Mouse (Mus musculus): ENCODE measurements at regions not wholly inside any gene's neighbourhood (a gene's known extent, or its start where the extent isn't known, plus 50 kb on each side); places are given as distances from the start of the nearest gene placed in this dataset.

DNA sequence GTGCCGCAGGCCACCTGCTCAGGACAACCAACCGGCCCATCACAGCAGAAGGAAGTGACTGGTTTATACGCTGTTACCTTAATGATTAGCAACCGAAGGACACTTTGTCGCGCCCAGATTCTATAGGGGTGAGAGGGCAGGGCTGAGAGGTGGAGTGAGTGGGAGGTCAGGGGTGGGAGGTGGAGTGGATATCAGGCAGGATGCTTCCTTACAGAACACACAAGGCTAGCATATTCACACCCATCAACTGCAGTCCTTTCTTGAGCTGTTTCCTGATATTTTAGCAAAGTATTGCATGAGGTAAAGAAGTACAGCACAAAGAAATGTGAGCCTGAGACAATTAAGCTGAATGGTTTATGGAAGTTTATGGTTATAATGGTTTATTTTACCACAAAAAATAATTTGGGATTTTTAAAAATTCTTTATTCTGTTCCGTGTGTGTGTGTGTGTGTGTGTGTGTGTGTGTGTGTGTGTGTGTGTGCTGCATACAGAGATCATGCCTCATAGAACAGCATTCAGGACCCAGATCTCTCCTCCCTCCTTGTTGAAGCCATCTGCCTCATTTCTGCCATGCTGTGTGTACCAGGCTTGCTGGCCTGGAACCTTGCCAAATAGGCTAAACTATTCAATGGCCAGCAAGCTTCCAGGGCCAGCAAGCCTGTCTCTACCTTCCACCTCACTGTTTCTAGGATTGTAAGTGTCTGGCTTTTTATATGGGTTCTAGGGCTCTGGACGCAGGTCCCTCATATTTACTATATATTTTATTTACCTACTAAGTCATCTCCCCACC lies 190.5 kb downstream of the Prkcq start:
- no peak for ATAC-seq (ENCODE audit: insufficient number of reproducible peaks, insufficient read depth, low FRiP score, low TSS enrichment, low read depth)
- no peak overlapping the region for H3K4me2 ChIP-seq
- WGBS: 67% methylated on average over 8 of the region's 8 CpGs
- no peak overlapping the region for H3K27ac ChIP-seq
- H3K9me3 ChIP-seq: no peaks in the 10 kb centered on the region
- no peaks in the 10 kb centered on the region for H3K27me3 ChIP-seq
- no peaks in the 10 kb centered on the region for H3K36me3 ChIP-seq
- no peak overlapping the region for H3K4me3 ChIP-seq (replicated peaks)
- no peaks in the 10 kb centered on the region for H3K4me1 ChIP-seq (replicated peaks)
- no peak overlapping the region for H3K9ac ChIP-seq (replicated peaks)

DNA sequence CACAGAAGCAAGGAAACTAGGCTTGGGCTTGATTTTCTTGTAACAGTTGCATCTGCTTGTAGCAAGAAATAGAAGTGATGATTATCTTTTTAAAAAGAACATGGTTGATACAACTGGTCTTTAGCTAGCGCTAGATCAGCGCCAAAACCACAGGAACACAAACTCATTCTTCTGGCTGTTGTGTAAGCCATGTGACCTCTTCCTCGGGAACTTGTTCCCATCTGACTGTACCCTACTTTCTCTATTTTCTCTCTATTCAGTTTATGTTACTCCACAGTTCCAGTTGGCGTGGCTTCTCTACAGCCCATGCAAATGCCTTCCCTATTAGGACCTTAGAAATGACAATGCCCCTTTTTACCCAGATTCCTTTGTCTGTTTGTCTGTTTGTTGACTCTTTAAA lies 187.4 kb downstream of the Prkcq start:
- Histone ChIP-seq H3K4me3 (replicated peaks) (no peak overlapping the region), H3K9me3 (no peaks in the 10 kb centered on the region), H3K4me1 (replicated peaks) (no peaks in the 10 kb centered on the region), H3K27ac (no peak overlapping the region), H3K27me3 (no peaks in the 10 kb centered on the region), H3K9ac (replicated peaks) (no peak overlapping the region), H3K4me2 (no peak overlapping the region), H3K36me3 (no peaks in the 10 kb centered on the region)
- no peak for ATAC-seq (ENCODE audit: insufficient number of reproducible peaks, insufficient read depth, low FRiP score, low TSS enrichment, low read depth)
- WGBS: 89% methylated on average over 4 of the region's 4 CpGs

DNA sequence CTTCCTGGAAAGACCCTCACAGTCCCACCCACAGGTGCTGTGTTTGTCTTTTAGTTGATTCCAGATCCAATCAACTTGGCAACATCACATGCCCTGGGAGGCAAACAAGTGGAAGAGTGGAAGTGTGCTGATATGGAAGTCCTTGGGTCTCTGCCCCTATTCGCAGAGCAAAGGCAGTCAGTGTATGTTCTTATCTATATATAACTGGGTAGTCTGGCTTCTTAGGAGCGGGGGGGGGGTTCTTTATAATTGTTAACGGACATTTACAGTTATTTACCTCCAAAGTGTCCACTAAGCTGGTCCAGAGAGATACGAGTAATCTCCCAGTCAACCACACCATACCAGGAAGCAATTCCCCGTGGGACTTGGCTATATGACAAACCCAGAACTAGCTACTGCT lies 184.8 kb downstream of the Prkcq start:
- no peak for ATAC-seq (ENCODE audit: insufficient number of reproducible peaks, insufficient read depth, low FRiP score, low TSS enrichment, low read depth)
- H3K36me3 ChIP-seq: no peaks in the 10 kb centered on the region
- no peak overlapping the region for H3K9ac ChIP-seq (replicated peaks)
- no peaks in the 10 kb centered on the region for H3K4me1 ChIP-seq (replicated peaks)
- H3K4me2 ChIP-seq: no peak overlapping the region
- H3K9me3 ChIP-seq: no peaks in the 10 kb centered on the region
- H3K27me3 ChIP-seq: no peaks in the 10 kb centered on the region
- WGBS: 83% methylated on average over 5 of the region's 5 CpGs
- no peak overlapping the region for H3K27ac ChIP-seq
- no peak overlapping the region for H3K4me3 ChIP-seq (replicated peaks)

GRCm38 (mm10) chr2:11355594-11355993 lies 183.7 kb downstream of the Prkcq start:
- H3K9me3 ChIP-seq: no peaks in the 10 kb centered on the region
- H3K9ac ChIP-seq (replicated peaks): no peak overlapping the region
- H3K4me1 ChIP-seq (replicated peaks): no peaks in the 10 kb centered on the region
- no peaks in the 10 kb centered on the region for H3K27me3 ChIP-seq
- no peaks in the 10 kb centered on the region for H3K36me3 ChIP-seq
- ATAC-seq (ENCODE audit: insufficient number of reproducible peaks, insufficient read depth, low FRiP score, low TSS enrichment, low read depth): no peak
- H3K4me3 ChIP-seq (replicated peaks): no peak overlapping the region
- H3K27ac ChIP-seq: no peak overlapping the region
- H3K4me2 ChIP-seq: no peak overlapping the region
- WGBS: 86% methylated on average over 5 of the region's 5 CpGs
